Mouse (Mus musculus): ENCODE data around the gene Serpina3a. TPM values are rescaled to one million over a fixed set of nuclear protein-coding genes. Genes with fewer than 3 reads are reported as not detected.
A peak's percentile ranks its signal among the peaks of the same experiment; 100 is the strongest.

Serpina3a gene
- total and polyA plus RNA-seq, 3 experiments, result not detected

DNA sequence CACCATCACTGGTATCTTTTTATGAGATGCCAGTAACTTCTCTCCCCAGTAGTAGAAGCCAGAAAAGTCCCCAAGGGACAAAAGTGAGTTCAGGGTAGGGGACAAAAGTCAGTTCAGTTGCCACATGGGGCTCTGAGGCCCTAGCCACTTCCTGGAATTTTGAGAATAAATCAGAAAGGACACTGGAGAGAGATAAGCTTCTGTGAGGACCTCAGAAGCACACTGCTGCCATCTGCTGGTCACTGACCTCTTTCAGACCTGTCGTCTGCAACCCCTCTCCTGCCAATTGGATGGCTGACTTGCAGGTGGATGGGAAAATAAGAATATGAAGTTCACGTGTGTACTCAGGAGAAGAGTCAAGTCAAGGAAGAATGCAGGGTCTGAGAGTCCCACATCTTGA, 42.9 kb upstream of the Serpina3a start (continued):
- 0 out of 2 replicates have a peak, but pooled peaks have one; percentile 26 for TF ChIP-seq JUND (conservative IDR thresholded peaks at IDR 0.05; ENCODE audit: low read depth, low read length)
- TF ChIP-seq SMC3 (IDR thresholded peaks at IDR 0.05; ENCODE audit: low read depth, low read length), result peak; percentile 96
- TF ChIP-seq TCF12 (IDR thresholded peaks at IDR 0.05; ENCODE audit: low read depth, low read length), result no peak
- no peak for TF ChIP-seq JUN (IDR thresholded peaks at IDR 0.05; ENCODE audit: insufficient read depth, low read depth, low read length)
- no peak for TF ChIP-seq SIN3A (IDR thresholded peaks at IDR 0.05; ENCODE audit: low read length)
- TF ChIP-seq ELF1 (IDR thresholded peaks at IDR 0.05; ENCODE audit: low read depth, low read length), result peak; percentile 55
- no peak for TF ChIP-seq MAFK (IDR thresholded peaks at IDR 0.05; ENCODE audit: insufficient replicate concordance, low read length)
- TF ChIP-seq UBTF (IDR thresholded peaks at IDR 0.05; ENCODE audit: low read depth, low read length), result no peak

- Histone ChIP-seq H3K4me2 (ENCODE audit: insufficient read depth, low read depth, poor library complexity, severe bottlenecking) (no peak overlapping the region), H3K4me3 (replicated peaks in 1 of 3; ENCODE audit: low read depth in 2 of 3, low read length in 2 of 3, poor library complexity in 1 of 3) (no peak overlapping the region), H3K9me3 (replicated peaks; ENCODE audit: low read length) (no peaks in the 10 kb centered on the region), H3K27me3 (replicated peaks) (peaks cover 61% of the 10 kb centered on the region), H3K9ac (ENCODE audit: insufficient read depth, low read depth) (no peak overlapping the region), H3K27ac (ENCODE audit: insufficient read depth, low read depth) (no peak overlapping the region), H3K36me3 (replicated peaks in 1 of 2; ENCODE audit: control insufficient read depth in 1 of 2, insufficient read depth in 1 of 2, low read length in 1 of 2) (no peaks in the 10 kb centered on the region), H3K4me1 (ENCODE audit: control insufficient read depth in 1 of 2, insufficient read depth in 2 of 2) (peaks cover 4 to 14% of the 10 kb centered on the region in 2 experiments), H3K79me2 (replicated peaks; ENCODE audit: control insufficient read depth, extremely low read depth, insufficient read depth, poor library complexity, severe bottlenecking) (no peaks in the 10 kb centered on the region)
- dilution Hi-C loops (cut with MboI; ENCODE audit: extremely low pct_ligation_motif_present, extremely low pct_unique_long_range_greater_than_20kb, low sequenced_read_pairs) (no loop called here), in situ Hi-C loops (cut with MboI; ENCODE audit: low pct_ligation_motif_present, low pct_unique_long_range_greater_than_20kb, low sequenced_read_pairs) (no loop called here)
- no peak for TF ChIP-seq ELF1 (IDR thresholded peaks at IDR 0.05; ENCODE audit: low read depth, low read length)
- TF ChIP-seq HCFC1 (IDR thresholded peaks at IDR 0.05; ENCODE audit: low read depth, low read length), result no peak
- TF ChIP-seq RCOR1 (conservative IDR thresholded peaks at IDR 0.05; ENCODE audit: low read depth, low read length), result no peak
- TF ChIP-seq TCF12 (IDR thresholded peaks at IDR 0.05; ENCODE audit: low read depth, low read length), result no peak
- TF ChIP-seq E2F4 (IDR thresholded peaks at IDR 0.05; ENCODE audit: insufficient replicate concordance, low read depth, low read length), result no peak
- TF ChIP-seq ZKSCAN1 (IDR thresholded peaks at IDR 0.05; ENCODE audit: borderline replicate concordance, low read depth, low read length), result no peak
- no peak for TF ChIP-seq USF2 (conservative IDR thresholded peaks at IDR 0.05; ENCODE audit: low read depth, low read length)
- no peak for TF ChIP-seq NRF1 (IDR thresholded peaks at IDR 0.05; ENCODE audit: low read depth, low read length)
- TF ChIP-seq POLR2A (IDR thresholded peaks at IDR 0.05; ENCODE audit: low read depth, low read length), result no peak
- TF ChIP-seq CTCF (conservative IDR thresholded peaks at IDR 0.05 in 1 of 2, IDR thresholded peaks at IDR 0.05 in 1 of 2; ENCODE audit: low read depth in 2 of 2, low read length in 2 of 2), result no peak
- no peak for TF ChIP-seq BHLHE40 (IDR thresholded peaks at IDR 0.05; ENCODE audit: low read depth, low read length)
- no peak for TF ChIP-seq JUN (IDR thresholded peaks at IDR 0.05; ENCODE audit: insufficient read depth, low read depth, low read length)
- TF ChIP-seq SIN3A (IDR thresholded peaks at IDR 0.05; ENCODE audit: low read length), result no peak
- TF ChIP-seq ZNF384 (IDR thresholded peaks at IDR 0.05; ENCODE audit: low read depth, low read length), result no peak
- no peak for TF ChIP-seq PAX5 (IDR thresholded peaks at IDR 0.05; ENCODE audit: low read length)
- no peak for TF ChIP-seq IRF4 (IDR thresholded peaks at IDR 0.05; ENCODE audit: low read depth, low read length)
- DNase-seq (ENCODE audit: extremely low read depth), result no peak
These were observed 40.8 kb upstream of the Serpina3a start for GRCm38 (mm10) chr12:104071708-104072107.

Measured in CH12.LX (cell line).